Mouse (Mus musculus) lung, embryonic 14.5 days (tissue): ENCODE measurements at regions not wholly inside any gene's neighbourhood (a gene's known extent, or its start where the extent isn't known, plus 50 kb on each side); places are given as distances from the start of the nearest gene placed in this dataset.

Experiments used
- ATAC-seq: fragments of 200-750 bp; cut with Nextera tagmentation; 2 replicates; pipeline ENCODE4 v1.8.0; 2017; ENCODE audit warnings: mild to moderate bottlenecking, moderate TSS enrichment, moderate library complexity; ENCODE audit not compliant: insufficient read depth
- DNase-seq: peaks from one replicate; pipeline ENCODE4 v3.0.0-alpha.2; 2015
- H3K27ac ChIP-seq: fragments of 300-500 bp; sonication (generic); 2 replicates; pipeline ENCODE4 v1.5.1; 2014; ENCODE audit warnings: low read depth, mild to moderate bottlenecking, moderate library complexity
- H3K27me3 ChIP-seq: fragments of 300-500 bp; sonication (generic); 2 replicates; pipeline ENCODE4 v1.6.1; 2014; ENCODE audit warnings: low read length, control low read depth; ENCODE audit not compliant: insufficient read depth
- H3K36me3 ChIP-seq: fragments of 300-500 bp; sonication (generic); 2 replicates; pipeline ENCODE4 v1.6.1; 2014; ENCODE audit warnings: control low read depth; ENCODE audit not compliant: insufficient read depth
- H3K4me1 ChIP-seq: fragments of 300-500 bp; sonication (generic); 2 replicates; pipeline ENCODE4 v1.6.1; 2014; ENCODE audit warnings: antibody characterized with exemption, control low read depth; ENCODE audit not compliant: insufficient read depth
- H3K4me2 ChIP-seq: fragments of 300-500 bp; sonication (generic); 2 replicates; pipeline ENCODE4 v1.6.1; 2014; ENCODE audit warnings: mild to moderate bottlenecking
- H3K4me3 ChIP-seq: fragments of 300-500 bp; sonication (generic); 2 replicates; pipeline ENCODE4 v1.5.1; 2014; ENCODE audit warnings: low read depth, low read length
- H3K9ac ChIP-seq: fragments of 300-500 bp; sonication (generic); 2 replicates; pipeline ENCODE4 v1.6.1; 2014
- H3K9me3 ChIP-seq: fragments of 300-500 bp; sonication (generic); 2 replicates; pipeline ENCODE4 v1.6.1; 2016; ENCODE audit warnings: low read depth, low read length, control low read depth
- CTCF ChIP-seq: IDR thresholded peaks from 2 replicates; pipeline ENCODE4 v1.5.1; 2016; ENCODE audit warnings: antibody characterized with exemption, low read depth
- WGBS: fragments of 180-500 bp; shearing (Covaris S2); extraction: QIAGEN DNeasy Blood & Tissue Kit; methylation state at CpG from one replicate; pipeline ENCODE4 v1.1.7; 2014; 5-methylcytosine and 5-hydroxymethylcytosine counted together

GRCm38 (mm10) chr8:87417466-87417865, 54.9 kb downstream of the Cbln1 start:
- H3K9me3 ChIP-seq, result no peaks in the 10 kb centered on the region
- H3K4me2 ChIP-seq, result no peak overlapping the region
- H3K36me3 ChIP-seq, result no peaks in the 10 kb centered on the region
- no peaks in the 10 kb centered on the region for H3K27me3 ChIP-seq
- H3K27ac ChIP-seq, result no peak overlapping the region
- DNase-seq (no peak), ATAC-seq (no peak)
- TF ChIP-seq CTCF, result no peak
- 61% methylated on average over 2 of the region's 2 CpGs for WGBS
- H3K9ac ChIP-seq, result no peak overlapping the region
- H3K4me1 ChIP-seq, result no peaks in the 10 kb centered on the region
- H3K4me3 ChIP-seq, result no peak overlapping the region

GRCm38 (mm10) chr8:87415051-87415630, 57.3 kb downstream of the Cbln1 start:
- Histone ChIP-seq H3K4me3 (no peak overlapping the region), H3K27ac (no peak overlapping the region), H3K36me3 (no peaks in the 10 kb centered on the region), H3K4me1 (no peaks in the 10 kb centered on the region), H3K27me3 (no peaks in the 10 kb centered on the region), H3K9me3 (no peaks in the 10 kb centered on the region), H3K4me2 (no peak overlapping the region), H3K9ac (no peak overlapping the region)
- WGBS, result 75% methylated on average over 3 of the region's 3 CpGs
- DNase-seq, result no peak
- no peak for TF ChIP-seq CTCF
- no peak for ATAC-seq

DNA sequence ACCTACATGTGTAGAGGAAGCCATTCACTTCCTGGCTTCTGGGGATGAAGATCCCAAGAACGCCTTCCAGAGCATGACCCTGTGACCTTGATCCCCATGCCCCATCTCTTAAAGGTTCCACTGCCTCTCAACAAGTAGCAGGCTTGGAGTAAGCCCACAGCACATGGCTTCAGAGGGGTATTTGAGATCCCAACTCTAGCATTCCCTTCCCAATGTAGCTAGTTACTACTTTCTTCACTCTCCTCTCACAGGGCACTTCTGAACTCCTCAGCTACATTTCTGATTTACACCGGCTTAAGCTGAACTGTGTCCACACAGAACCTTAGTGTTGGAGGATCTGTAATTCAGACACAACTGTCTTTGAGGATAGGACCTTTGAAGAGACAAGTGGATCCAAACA, 83.4 kb downstream of the Cbln1 start:
- Histone ChIP-seq H3K9me3 (no peaks in the 10 kb centered on the region), H3K9ac (no peak overlapping the region), H3K4me1 (no peaks in the 10 kb centered on the region), H3K27ac (no peak overlapping the region), H3K36me3 (no peaks in the 10 kb centered on the region), H3K4me3 (no peak overlapping the region), H3K27me3 (no peaks in the 10 kb centered on the region), H3K4me2 (no peak overlapping the region)
- TF ChIP-seq CTCF, result no peak
- WGBS, result 72% methylated on average over 2 of the region's 2 CpGs
- DNase-seq (no peak), ATAC-seq (no peak)

GRCm38 (mm10) chr8:87383527-87384206, 88.7 kb downstream of the Cbln1 start:
- H3K4me2 ChIP-seq, result no peak overlapping the region
- no peaks in the 10 kb centered on the region for H3K4me1 ChIP-seq
- H3K27me3 ChIP-seq, result no peaks in the 10 kb centered on the region
- DNase-seq (no peak), ATAC-seq (no peak)
- no peak overlapping the region for H3K9ac ChIP-seq
- H3K9me3 ChIP-seq, result no peaks in the 10 kb centered on the region
- 50% methylated on average over 12 of the region's 12 CpGs for WGBS
- TF ChIP-seq CTCF, result no peak
- no peak overlapping the region for H3K27ac ChIP-seq
- no peaks in the 10 kb centered on the region for H3K36me3 ChIP-seq
- no peak overlapping the region for H3K4me3 ChIP-seq

GRCm38 (mm10) chr8:87382311-87382710, 90.1 kb downstream of the Cbln1 start:
- DNase-seq, result no peak
- Histone ChIP-seq H3K4me3 (no peak overlapping the region), H3K4me1 (no peaks in the 10 kb centered on the region), H3K27me3 (no peaks in the 10 kb centered on the region), H3K9me3 (no peaks in the 10 kb centered on the region), H3K27ac (no peak overlapping the region), H3K4me2 (no peak overlapping the region), H3K9ac (no peak overlapping the region), H3K36me3 (no peaks in the 10 kb centered on the region)
- ATAC-seq, result no peak
- 74% methylated on average over 5 of the region's 5 CpGs for WGBS
- TF ChIP-seq CTCF, result no peak

- no peak for DNase-seq
- 29% methylated on average over 3 of the region's 3 CpGs for WGBS
- no peaks in the 10 kb centered on the region for H3K36me3 ChIP-seq
Measured at GRCm38 (mm10) chr8:87380791-87381190, 91.6 kb downstream of the Cbln1 start.

DNA sequence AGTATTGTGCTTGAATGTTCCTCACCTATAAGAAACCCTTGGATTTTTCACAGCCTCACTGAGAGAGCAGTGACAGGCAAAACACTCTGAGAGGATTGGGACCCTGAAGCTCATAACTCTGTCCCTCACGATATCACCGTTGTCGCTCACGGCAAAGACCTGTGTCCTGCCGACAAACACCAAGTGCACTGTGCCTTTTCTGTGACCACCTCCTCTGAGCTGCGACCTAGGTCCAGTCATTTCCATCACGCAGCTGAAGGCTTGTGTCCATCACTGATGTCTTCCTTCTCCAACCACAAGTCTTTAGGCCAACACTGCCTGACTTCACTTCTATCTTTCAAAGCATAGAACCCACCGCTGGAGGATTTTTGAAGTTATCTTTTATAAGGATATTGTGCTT, 93.1 kb downstream of the Cbln1 start:
- no peak for DNase-seq
- H3K4me1 ChIP-seq, result no peaks in the 10 kb centered on the region
- no peak for TF ChIP-seq CTCF
- no peak overlapping the region for H3K4me2 ChIP-seq
- no peaks in the 10 kb centered on the region for H3K9me3 ChIP-seq
- no peaks in the 10 kb centered on the region for H3K27me3 ChIP-seq
- no peak overlapping the region for H3K4me3 ChIP-seq
- ATAC-seq, result no peak
- WGBS, result 84% methylated on average over 8 of the region's 8 CpGs
- no peak overlapping the region for H3K9ac ChIP-seq
- H3K27ac ChIP-seq, result no peak overlapping the region
- no peaks in the 10 kb centered on the region for H3K36me3 ChIP-seq

More at GRCm38 (mm10) chr8:87380791-87381190, 91.6 kb downstream of the Cbln1 start:
- Histone ChIP-seq H3K9ac (no peak overlapping the region), H3K9me3 (no peaks in the 10 kb centered on the region), H3K27ac (no peak overlapping the region), H3K4me1 (no peaks in the 10 kb centered on the region), H3K4me2 (no peak overlapping the region), H3K27me3 (no peaks in the 10 kb centered on the region), H3K4me3 (no peak overlapping the region)
- no peak for TF ChIP-seq CTCF
- no peak for ATAC-seq
